Mouse (Mus musculus): ENCODE measurements around the gene Dnajb8.
A peak's percentile ranks its signal among the peaks of the same experiment; 100 is the strongest.

The Dnajb8 gene

DNA sequence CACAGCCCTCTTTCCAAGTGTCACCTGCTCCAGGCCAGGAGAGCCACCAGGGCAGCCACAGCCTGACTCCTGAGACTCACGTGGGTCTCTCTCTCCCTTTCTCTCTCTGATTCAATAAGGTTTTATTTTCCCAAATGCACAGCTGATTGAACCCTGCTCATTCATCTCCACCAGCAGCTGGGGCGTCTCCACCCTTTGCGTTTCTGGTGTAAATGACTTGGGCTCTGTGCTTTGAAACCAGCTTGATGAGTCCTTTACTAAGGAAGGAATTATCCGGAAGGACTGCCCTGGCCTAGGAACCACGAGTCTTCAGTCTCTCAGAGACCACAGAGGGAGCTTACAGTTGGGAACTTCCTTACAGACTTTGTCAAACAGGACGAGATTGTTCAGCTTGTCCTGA lies 10.2 kb downstream of the Dnajb8 start:
- DNase-seq: no peak

DNA sequence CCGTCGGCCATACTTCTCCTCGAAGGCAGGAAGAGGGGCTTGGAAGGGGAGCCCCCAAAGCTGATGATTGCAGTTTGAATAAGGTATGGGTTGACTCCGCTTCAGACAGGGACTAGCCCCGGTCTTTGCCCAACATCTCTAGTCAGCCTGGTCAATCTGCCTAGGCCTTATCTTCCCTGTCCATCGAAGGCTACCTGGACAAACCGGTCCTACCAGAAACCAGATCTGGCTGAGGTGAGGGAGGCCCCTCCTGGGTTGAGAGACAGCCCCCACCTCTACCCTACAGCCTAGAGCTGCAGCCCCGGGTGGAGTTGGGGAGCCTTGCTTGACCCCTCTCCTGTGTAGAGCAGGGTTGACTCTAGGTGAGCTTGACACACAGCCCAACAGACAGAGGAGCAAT lies 11.9 kb downstream of the Dnajb8 start:
- DNase-seq: no peak

DNA sequence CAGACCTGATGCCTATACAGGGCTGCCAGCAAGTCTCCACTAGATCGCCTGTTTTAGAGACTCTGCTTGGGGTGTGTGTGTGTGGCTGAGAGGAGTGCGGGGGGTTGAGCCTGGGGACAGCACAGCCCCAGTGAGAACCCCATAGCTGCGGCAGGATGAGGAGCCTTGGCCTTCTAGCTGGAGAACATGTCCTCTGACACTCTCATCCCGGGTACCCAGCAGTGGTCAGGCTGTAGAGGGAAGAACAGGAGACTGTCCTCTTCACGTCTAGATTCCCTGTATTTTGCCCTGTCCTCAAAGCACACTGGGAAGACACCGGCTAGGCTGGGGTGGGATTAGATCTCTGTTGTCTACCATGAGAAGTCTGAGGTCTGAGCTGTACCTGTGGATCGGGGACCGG lies 13.4 kb downstream of the Dnajb8 start:
- DNase-seq: no peak

DNA sequence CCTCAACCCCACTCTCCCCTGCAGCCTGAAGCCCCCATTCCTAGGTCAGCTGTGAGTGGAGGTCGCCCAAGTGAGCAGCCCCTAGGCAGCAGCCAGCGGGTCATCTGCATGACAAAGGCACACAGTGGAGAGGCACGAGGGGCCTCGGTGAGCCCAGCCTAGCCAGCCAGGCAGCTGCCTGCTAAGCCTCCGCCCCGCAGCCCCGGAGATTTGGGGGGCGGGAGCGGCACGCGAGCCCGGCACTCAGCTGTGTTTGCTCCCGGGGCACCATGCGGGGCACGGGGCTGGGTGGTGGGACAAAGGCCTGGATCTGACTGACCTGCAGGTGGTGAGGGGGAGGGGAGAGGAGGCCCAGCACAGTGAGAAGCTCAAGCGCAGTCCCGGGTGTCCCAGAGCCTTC lies 13.9 kb downstream of the Dnajb8 start:
- no peak for DNase-seq

DNA sequence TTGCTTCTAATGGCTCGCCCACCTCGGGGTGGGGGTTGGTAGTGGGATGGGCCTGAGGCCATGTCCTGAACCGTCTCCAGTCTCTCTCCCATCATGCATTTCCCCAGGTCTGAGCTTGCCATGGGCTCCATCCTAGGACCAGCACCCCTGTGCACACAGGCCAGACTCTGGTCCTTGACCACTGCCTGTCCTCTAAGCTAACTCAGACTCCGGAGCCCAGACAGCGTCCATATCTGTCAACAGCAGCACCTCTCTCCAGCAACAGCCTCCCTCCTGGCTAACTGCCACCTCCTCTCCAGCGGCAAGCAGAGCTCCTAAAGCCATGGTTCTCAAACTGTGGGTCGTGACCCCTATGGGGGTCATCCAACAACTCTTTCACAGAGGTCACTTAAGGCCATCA lies 14.4 kb downstream of the Dnajb8 start:
- DNase-seq: no peak

GRCm38 (mm10) chr6:88242604-88243003 lies 20.5 kb downstream of the Dnajb8 start:
- DNase-seq: peak; percentile 24

DNA sequence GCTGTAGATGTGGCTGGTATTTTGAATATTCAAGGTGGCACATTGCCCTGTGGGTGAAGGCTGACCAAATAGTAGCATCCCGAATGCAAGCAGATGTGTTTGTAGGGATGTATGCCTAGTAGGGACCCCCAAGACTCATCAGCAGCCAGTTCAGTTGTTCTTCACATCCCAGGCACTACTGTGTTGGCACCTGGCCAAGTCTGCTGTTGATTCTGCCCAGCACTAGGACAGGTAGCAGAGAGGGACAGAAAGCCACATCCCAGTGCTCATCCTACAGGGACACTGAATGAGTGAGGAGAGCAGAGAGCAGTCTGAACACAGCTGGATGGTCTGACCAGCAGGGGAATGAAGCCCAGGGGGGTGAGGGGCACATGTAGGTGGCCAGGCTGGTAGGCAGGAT lies 27.2 kb downstream of the Dnajb8 start:
- no peak for DNase-seq

DNA sequence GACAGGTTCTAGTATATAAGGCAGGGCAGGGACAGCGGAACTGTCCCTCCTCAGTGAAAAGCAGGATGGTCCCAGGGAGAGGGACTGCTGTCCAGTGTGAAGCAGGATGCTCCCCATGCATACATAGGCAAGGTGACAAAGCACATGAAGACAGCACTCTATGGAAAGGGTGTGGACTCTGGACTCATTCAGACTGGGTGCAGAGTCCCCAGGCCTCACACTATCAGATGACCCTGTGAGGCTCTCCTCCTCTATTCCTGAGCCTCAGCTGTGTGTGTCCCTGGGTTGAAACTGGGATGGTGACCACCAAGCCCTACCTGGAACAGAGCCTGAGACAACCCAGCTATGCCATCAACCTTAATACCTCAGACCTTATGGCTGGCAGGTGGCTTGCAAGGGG lies 29.3 kb downstream of the Dnajb8 start:
- no peak for DNase-seq

DNA sequence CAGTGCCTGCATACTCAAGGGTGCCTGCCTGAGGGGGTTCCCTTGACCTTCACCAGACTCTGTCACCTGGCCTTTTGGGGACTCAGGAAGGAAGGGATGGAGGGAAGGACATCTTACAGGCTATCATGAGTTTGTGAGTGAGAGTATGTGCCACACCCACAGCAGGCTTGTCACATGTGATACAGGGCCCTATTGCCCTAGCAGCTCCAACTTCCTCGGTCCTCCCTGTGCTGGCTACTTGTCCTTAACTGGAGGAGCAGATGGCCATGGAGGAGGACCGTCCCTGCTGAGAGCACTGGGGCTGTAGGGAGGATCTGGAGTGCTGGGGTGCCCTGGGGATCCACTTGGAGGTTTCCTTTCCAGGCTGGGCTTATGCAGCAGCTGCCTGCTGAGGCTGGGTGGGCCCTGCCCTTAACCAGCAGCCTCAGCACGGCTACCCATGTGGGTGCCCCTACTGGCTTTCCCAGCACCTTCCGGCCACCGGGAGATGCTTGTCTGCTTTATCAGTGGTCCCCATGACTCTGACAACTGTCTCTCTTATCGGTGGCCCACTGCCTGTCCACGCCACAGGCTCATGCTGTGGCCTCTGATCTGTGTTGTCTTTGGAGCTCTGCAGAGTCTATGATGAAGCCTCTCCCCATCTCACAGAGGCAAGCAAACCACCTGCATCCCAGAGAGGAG lies 29.9 kb downstream of the Dnajb8 start:
- no peak for DNase-seq

DNA sequence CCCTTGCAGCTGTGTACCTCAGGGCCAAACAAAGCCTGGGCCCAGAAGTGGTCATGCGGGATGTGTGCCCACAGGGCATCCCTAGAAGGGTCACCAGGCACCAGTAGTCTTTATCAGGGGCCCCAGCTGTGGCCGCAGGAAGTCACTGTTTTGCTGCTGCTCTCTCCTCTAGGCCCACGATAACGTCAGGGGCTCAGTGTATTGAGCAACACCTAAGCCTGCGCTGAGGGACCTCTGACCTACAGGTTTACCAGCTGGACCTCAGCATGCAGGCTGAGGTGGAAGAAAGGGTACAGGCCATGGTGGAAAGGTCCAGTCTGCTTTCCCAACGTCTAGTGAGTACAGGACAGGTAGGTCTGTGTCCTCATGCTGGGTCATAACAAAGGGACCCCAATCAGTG lies 32.0 kb downstream of the Dnajb8 start:
- DNase-seq: no peak

DNA sequence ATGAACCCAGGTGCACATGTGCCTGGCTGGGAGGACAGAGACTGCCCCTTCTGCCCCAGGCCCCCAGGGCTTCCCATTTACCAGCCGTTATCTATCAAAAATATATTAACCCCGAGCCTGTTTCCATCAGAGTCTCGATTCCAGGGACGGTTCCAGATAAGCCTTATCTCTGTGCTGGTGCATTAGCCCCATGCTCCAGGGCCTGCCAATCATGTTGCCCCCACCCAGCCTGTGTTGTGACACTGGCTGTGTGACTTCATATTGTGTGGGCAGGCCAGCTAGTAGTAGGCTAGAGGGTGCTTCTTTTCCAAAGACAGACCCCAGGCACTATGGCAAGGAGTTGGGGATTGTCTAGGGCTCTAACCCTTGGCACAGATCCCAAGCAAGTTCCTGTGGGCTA lies 33.4 kb downstream of the Dnajb8 start:
- no peak for DNase-seq

DNA sequence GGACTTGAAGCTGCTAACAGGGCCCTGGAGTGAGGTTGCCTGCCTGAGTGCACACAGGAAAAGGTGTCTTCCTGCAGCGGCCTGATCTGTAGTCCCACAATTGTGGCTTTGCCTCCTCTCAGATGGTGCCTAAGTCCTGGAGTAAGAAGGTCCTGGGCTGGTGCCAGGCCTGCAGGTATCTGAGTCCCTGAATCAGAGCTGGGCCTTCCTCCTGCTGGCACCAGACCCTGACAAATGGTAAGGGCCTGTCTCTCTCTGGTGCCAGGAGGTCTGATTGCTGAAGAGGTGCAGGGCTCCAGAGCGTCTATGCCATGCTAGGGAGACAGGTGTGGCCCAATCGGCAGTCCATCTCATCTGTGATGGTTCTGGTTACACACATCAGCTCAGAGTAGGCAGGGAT lies 37.6 kb downstream of the Dnajb8 start:
- peak; percentile 60 for DNase-seq

DNA sequence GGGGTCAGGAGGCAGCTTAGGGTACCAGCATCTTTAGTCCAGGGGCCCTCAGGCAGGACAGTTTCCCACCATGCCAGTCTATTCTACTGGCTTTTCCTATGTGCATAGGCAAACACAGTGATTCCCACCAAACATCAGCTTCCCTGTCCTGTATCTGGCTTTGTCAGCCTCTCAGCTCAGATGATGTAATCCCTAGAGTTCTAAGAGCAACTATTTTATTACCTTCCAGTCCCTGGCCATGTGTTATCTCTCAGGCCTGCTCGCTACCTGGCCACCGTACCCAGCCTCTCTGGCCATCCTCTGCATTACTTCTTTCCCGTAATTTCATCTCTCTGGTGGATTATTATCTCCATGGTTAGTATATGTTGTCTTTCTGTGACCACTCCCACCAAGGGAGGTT lies 38.6 kb downstream of the Dnajb8 start:
- no peak for DNase-seq

- no peak for DNase-seq
Observed at GRCm38 (mm10) chr6:88262160-88262559, 40.1 kb downstream of the Dnajb8 start.

DNA sequence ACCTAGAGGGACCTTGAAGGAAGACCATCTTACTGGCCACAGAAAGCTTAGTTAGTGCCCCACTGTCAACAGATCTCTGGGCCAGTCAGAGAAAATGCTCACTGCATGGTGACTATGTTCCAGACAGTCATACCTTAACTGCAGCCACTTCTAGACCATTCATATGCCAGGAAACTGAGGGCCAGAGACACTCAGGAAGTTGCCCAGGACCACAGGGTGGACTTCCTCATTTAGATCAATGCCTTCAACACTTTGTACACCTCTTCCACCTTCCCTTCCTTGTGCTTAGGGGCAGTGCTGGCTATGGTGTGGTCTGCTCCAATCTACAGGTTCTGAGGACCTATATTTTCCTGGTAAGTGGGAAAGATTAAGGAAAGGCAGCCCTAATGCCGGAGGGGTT lies 43.3 kb downstream of the Dnajb8 start:
- no peak for DNase-seq

GRCm38 (mm10) chr6:88266055-88266454 lies 44.0 kb downstream of the Dnajb8 start:
- DNase-seq: no peak

DNA sequence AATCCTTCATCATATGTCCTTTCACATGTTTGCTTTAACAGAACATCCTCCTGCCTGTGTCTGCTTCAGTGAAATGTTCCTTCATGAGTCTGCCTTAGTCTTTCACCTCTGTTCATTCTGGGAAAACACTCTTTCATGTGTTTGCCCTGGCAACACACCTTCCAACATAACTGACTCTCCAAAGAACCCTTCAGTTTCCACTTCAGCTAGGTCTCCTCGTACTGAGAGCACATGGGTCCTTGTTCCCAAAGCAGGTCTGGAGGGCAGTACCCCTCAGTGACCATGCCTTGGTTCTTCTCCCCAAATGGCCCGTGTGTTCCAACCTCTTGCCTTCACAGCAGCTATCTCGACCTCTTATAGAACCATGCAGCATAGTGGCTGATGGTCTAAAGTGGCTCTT lies 45.0 kb downstream of the Dnajb8 start:
- DNase-seq: no peak

GRCm38 (mm10) chr6:88267970-88268369 lies 45.9 kb downstream of the Dnajb8 start:
- no peak for DNase-seq

- DNase-seq: no peak
Observed at GRCm38 (mm10) chr6:88274623-88275022, 52.6 kb downstream of the Dnajb8 start.

- DNase-seq: no peak
Observed at GRCm38 (mm10) chr6:88276221-88276620, 54.2 kb downstream of the Dnajb8 start.

- DNase-seq: no peak
Observed at GRCm38 (mm10) chr6:88277242-88277641, 55.2 kb downstream of the Dnajb8 start.

DNA sequence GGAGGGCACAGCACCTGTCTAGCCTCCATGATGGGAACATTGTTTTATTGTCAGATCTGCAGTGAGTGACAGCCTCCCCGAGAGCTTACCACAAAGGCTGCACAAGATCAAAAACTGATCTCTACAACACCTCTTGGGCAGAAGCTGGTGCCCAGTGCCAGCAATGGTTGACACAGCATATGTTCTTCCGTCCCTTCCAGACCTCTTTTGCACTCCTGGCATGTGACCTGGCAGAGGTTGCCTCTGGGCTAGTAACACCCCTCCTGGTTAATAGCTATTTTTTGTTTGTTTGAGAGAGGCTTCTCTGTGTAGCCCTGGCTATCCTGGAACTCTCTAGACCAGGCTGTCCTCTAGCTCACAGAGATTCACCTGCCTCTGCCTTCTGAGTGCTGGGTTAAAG lies 56.1 kb downstream of the Dnajb8 start:
- peak; percentile 54 for DNase-seq

GRCm38 (mm10) chr6:88290129-88290766 lies 68.2 kb downstream of the Dnajb8 start:
- DNase-seq: peak; percentile 21

GRCm38 (mm10) chr6:88292274-88292909 lies 70.3 kb downstream of the Dnajb8 start:
- DNase-seq: no peak

GRCm38 (mm10) chr6:88299491-88299890 lies 77.4 kb downstream of the Dnajb8 start:
- no peak for DNase-seq
